Mouse (Mus musculus): ENCODE results near the gene Gm20547.

DNA sequence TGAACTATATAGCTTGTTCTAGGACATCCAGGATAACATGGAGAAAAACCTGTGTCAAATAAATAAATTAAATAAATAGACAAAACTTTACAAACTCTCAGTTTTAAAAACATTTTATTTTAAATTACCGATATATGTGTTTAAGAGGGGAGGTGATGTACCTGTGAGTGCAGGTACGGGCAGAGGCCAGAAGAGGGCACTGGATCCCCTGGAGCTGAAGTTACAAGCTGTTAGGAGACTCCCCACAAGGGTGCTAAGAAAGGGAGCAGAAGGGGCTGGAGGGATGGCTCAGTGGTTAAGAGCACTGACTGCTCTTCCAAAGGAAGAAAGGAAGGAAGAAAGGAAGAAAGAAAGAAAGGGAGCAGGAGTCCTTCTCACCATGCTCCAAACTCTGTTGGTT, 9.5 kb upstream of the Gm20547 start:
- TF ChIP-seq CTCF (IDR thresholded peaks at IDR 0.05; ENCODE audit: extremely low read depth, insufficient read depth, low read length), result no peak
- no peak for TF ChIP-seq POLR2A (IDR thresholded peaks at IDR 0.05; ENCODE audit: extremely low read depth, insufficient read depth, low read length)
